Comparison of ENCODE assay signal across 28 mouse cellular contexts in genomic region chr5:119661474-119661873, GRCm38 (mm10). TPM values are rescaled to one million over a fixed set of nuclear protein-coding genes. Genes with fewer than 3 reads are reported as not detected.
DNase-seq lines count a peak whose midpoint lies in the region; ATAC-seq and TF ChIP-seq lines count a peak whose summit lies in the region.
"Had no signal": no experiment of that assay in that cellular context is flagged by ENCODE, and none has a peak within 500 bp of the region (broad histone marks: within the 10 kb centered on the region; RNA-seq: fewer than 3 reads in every experiment).

No protein-coding gene starts in this region.

- H3K4me1 ChIP-seq in liver, embryonic 11.5 days (replicated peaks; ENCODE audit: control insufficient read depth, insufficient read depth, low read length), result no peaks in the 10 kb centered on the region
- H3K4me1 ChIP-seq in E14TG2a.4 (replicated peaks; ENCODE audit: low read depth, low read length), result peaks cover 90% of the 10 kb centered on the region
- H3K4me1 ChIP-seq in embryonic facial prominence, embryonic 13.5 days, result peaks cover 62% of the 10 kb centered on the region
- H3K4me1 ChIP-seq in forebrain, embryonic 10.5 days, result peaks cover 16% of the 10 kb centered on the region
- H3K4me1 ChIP-seq: forebrain, embryonic 13.5 days; heart, embryonic 15.5 days; neural tube, embryonic 13.5 days had no signal

- no peak overlapping the region for H3K4me3 ChIP-seq in liver, embryonic 11.5 days (ENCODE audit: low read depth, low read length)
- peak overlapping the region; percentile 59 for H3K4me3 ChIP-seq in E14TG2a.4 (replicated peaks; ENCODE audit: low read length)
- H3K4me3 ChIP-seq in embryonic facial prominence, embryonic 13.5 days, result peak overlapping the region; percentile 13
- no peak overlapping the region for H3K4me3 ChIP-seq in forebrain, embryonic 10.5 days
- H3K4me3 ChIP-seq: erythroblast, embryonic 14.5 days; forebrain, embryonic 13.5 days; gastrocnemius, adult 2 months; heart, embryonic 15.5 days; hindbrain, embryonic 15.5 days; left cerebral cortex, adult 2 months; midbrain, embryonic 12.5 days; neural tube, embryonic 13.5 days; stomach, embryonic 15.5 days had no signal

- no peaks in the 10 kb centered on the region for H3K36me3 ChIP-seq in liver, embryonic 11.5 days (ENCODE audit: control insufficient read depth, insufficient read depth, low read length)
- no peaks in the 10 kb centered on the region for H3K36me3 ChIP-seq in E14TG2a.4 (ENCODE audit: insufficient read depth, low read length)
- no peaks in the 10 kb centered on the region for H3K36me3 ChIP-seq in embryonic facial prominence, embryonic 13.5 days
- H3K36me3 ChIP-seq in forebrain, embryonic 10.5 days (replicated peaks), result no peaks in the 10 kb centered on the region
- H3K36me3 ChIP-seq: heart, embryonic 15.5 days; hindbrain, embryonic 15.5 days; midbrain, embryonic 12.5 days; neural tube, embryonic 13.5 days; stomach, embryonic 15.5 days had no signal

- H3K27me3 ChIP-seq in liver, embryonic 11.5 days (replicated peaks; ENCODE audit: control insufficient read depth, insufficient read depth, low read length), result peaks cover 98% of the 10 kb centered on the region
- H3K27me3 ChIP-seq in E14TG2a.4 (ENCODE audit: insufficient read depth, low read length), result peaks cover 91% of the 10 kb centered on the region
- peaks cover 84% of the 10 kb centered on the region for H3K27me3 ChIP-seq in embryonic facial prominence, embryonic 13.5 days
- peaks cover 100% of the 10 kb centered on the region for H3K27me3 ChIP-seq in forebrain, embryonic 10.5 days (ENCODE audit: poor library complexity, severe bottlenecking)

- no peaks in the 10 kb centered on the region for H3K9me3 ChIP-seq in liver, embryonic 11.5 days (ENCODE audit: control insufficient read depth, low read length)
- H3K9me3 ChIP-seq in E14TG2a.4 (ENCODE audit: low read length), result no peaks in the 10 kb centered on the region
- no peaks in the 10 kb centered on the region for H3K9me3 ChIP-seq in embryonic facial prominence, embryonic 13.5 days
- no peaks in the 10 kb centered on the region for H3K9me3 ChIP-seq in forebrain, embryonic 10.5 days
- H3K9me3 ChIP-seq: forebrain, embryonic 13.5 days; heart, embryonic 15.5 days; hindbrain, embryonic 15.5 days; midbrain, embryonic 12.5 days; neural tube, embryonic 13.5 days; stomach, embryonic 15.5 days had no signal

- no peak overlapping the region for H3K27ac ChIP-seq in liver, embryonic 11.5 days (ENCODE audit: low read depth, low read length)
- peak overlapping the region; percentile 34 for H3K27ac ChIP-seq in embryonic facial prominence, embryonic 13.5 days
- H3K27ac ChIP-seq in forebrain, embryonic 10.5 days, result no peak overlapping the region
- H3K27ac ChIP-seq: forebrain, embryonic 13.5 days; gastrocnemius, adult 2 months; heart, embryonic 15.5 days; hindbrain, embryonic 15.5 days; kidney, postnatal 0 days; left cerebral cortex, adult 2 months; liver, embryonic 14.5 days; midbrain, embryonic 12.5 days; neural tube, embryonic 13.5 days; stomach, embryonic 15.5 days had no signal

- no peak for TF ChIP-seq CTCF in E14TG2a.4 (conservative IDR thresholded peaks at IDR 0.05; ENCODE audit: low read length)

- WGBS in liver, embryonic 11.5 days, result 4% methylated on average over 11 of the region's 11 CpGs
- WGBS in embryonic facial prominence, embryonic 13.5 days, result 3% methylated on average over 11 of the region's 11 CpGs
- 1% methylated on average over 11 of the region's 11 CpGs for WGBS in forebrain, embryonic 10.5 days

- peak overlapping the region; percentile 27; the same call in 1 of the 2 replicates for H3K4me2 ChIP-seq in liver, embryonic 11.5 days
- peak overlapping the region; percentile 79 for H3K4me2 ChIP-seq in embryonic facial prominence, embryonic 13.5 days
- H3K4me2 ChIP-seq: forebrain, embryonic 13.5 days; heart, embryonic 15.5 days; hindbrain, embryonic 15.5 days; midbrain, embryonic 12.5 days; neural tube, embryonic 13.5 days; stomach, embryonic 15.5 days had no signal

- H3K9ac ChIP-seq in liver, embryonic 11.5 days (ENCODE audit: low read depth, low read length), result no peak overlapping the region
- H3K9ac ChIP-seq in embryonic facial prominence, embryonic 13.5 days, result 0 out of 2 replicates have a peak overlapping the region, but pooled peaks have one; percentile 27
- H3K9ac ChIP-seq: forebrain, embryonic 13.5 days; heart, embryonic 15.5 days; hindbrain, embryonic 15.5 days; liver, embryonic 14.5 days; midbrain, embryonic 12.5 days; neural tube, embryonic 13.5 days; stomach, embryonic 15.5 days had no signal

- peak; percentile 64 for DNase-seq in embryo, embryonic 10.5 days (ENCODE audit: low spot score)
- DNase-seq in embryo, embryonic 10 days (ENCODE audit: low spot score), result no peak
- no peak for DNase-seq in liver, embryonic 11.5 days (ENCODE audit: low spot score)
- no peak for DNase-seq in liver
- DNase-seq in forebrain, embryonic 10.5 days (ENCODE audit: extremely low spot score, low spot score), result no peak
- no peak for DNase-seq in c-Kit-positive CD71-positive TER-119-positive erythroid progenitor cells, embryonic 14.5 days (ENCODE audit: low spot score)
- DNase-seq: adrenal gland, postnatal 36 days; cerebellum, adult 11-12 months; cerebellum, postnatal 14 days; embryo, embryonic 11 days; gastrocnemius, adult 2 months; heart, postnatal 36 days; lung, postnatal 10 days; right cerebral cortex, adult 18-20 months; right cerebral cortex, postnatal 4 days; thymus, postnatal 36 days had no signal

- no peak for ATAC-seq in liver, embryonic 11.5 days (replicated peaks; ENCODE audit: low FRiP score)
- 0 out of 2 replicates have a peak, but pooled peaks have one; percentile 53 for ATAC-seq in embryonic facial prominence, embryonic 13.5 days (ENCODE audit: insufficient number of reproducible peaks, insufficient read depth, low FRiP score, low TSS enrichment, low read depth)
- ATAC-seq: forebrain, embryonic 13.5 days had no signal

RNA-seq across cellular contexts. Expression of gene Tbx3, which starts 9.0 kb away (rescaled TPM):
- 23.3 and 25.9 TPM in 2 replicates for polyA plus RNA-seq in liver, embryonic 11.5 days (2014; fragmentation: Nextera tagmentation; extraction: Ambion mirVana)
- 63.4 and 67.0 TPM in 2 replicates for polyA plus RNA-seq in embryonic facial prominence, embryonic 13.5 days (2015; fragmentation: Nextera tagmentation; extraction: Ambion mirVana)
- 10.6 and 13.9 TPM in 2 replicates for polyA plus RNA-seq in forebrain, embryonic 10.5 days (2016; fragmentation: Nextera tagmentation; extraction: Ambion mirVana)
- polyA plus RNA-seq: erythroblast, embryonic 14.5 days had no signal

Comparison
In these comparisons a context has a peak if more than half of its experiments do, and no peak if none do; other contexts are left out.
1. H3K4me3 ChIP-seq: peak in E14TG2a.4 (single experiment) and embryonic facial prominence, embryonic 13.5 days (single experiment); none in liver, embryonic 11.5 days (single experiment) and forebrain, embryonic 10.5 days (single experiment).